Mouse (Mus musculus) bone marrow macrophage, adult 2 months (primary cell): Measurements from ENCODE around the gene Ift22.

Experiments
- CTCF ChIP-seq: IDR thresholded peaks from 2 replicates; pipeline ENCODE4 v1.5.1; 2012; ENCODE audit warnings: low read depth, mild to moderate bottlenecking, low read length, moderate library complexity
- POLR2A ChIP-seq: IDR thresholded peaks from 2 replicates; pipeline ENCODE4 v1.6.1; 2012; ENCODE audit warnings: mild to moderate bottlenecking, low read depth, low read length, borderline replicate concordance

- TF ChIP-seq CTCF (no peak), POLR2A (no peak)
These were observed 44.2 kb downstream of the Ift22 start for GRCm38 (mm10) chr5:136952153-136952552.
